Mouse (Mus musculus) left cerebral cortex, adult 9 months (tissue): Measurements from ENCODE around the gene Mrpl36.

ENCODE experiments used
- DNase-seq, 2 experiments: peaks; one replicate each; pipeline ENCODE4 v3.0.0; 2022; ENCODE audit warnings: low spot score in 2 of 2

Mrpl36 gene

DNA sequence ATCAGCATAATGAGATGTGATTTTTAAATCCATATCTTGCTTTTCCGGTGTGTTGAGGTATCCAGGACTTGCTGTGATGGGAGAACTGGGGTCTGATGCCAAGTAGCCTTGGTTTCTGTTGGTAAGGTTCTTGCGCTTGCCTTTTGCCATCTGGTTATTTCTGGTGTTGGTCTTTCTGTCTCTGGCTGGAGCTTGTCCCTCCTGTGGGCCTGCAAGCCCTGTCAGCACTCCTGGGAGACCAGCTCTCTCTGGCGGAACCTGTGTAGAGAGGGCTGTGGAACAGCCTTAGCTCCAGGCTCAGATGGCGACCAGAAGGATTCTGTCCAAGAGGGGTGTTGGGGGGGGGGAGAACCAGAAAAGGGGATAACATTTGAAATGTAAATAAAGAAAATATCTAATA, 18.4 kb downstream of the Mrpl36 start:
- DNase-seq: no peak

DNA sequence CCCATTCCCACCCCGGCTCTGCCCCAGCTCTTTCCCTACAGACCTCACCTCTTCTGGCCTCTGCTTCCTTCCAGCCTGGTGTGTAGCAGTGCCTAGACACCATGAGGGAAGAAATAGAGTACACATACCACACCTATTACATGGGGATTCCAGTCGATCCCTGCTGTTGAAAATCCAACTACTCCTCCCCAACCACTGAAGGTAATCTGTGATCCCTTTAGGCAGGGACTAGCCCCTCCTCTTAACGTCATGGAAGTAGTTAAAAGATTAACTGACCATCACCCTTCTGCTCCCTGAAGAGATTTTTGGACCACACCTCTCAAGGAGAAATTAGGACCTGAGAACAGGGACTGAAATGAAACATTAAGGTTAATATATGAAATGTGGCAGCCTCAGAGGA, 18.9 kb downstream of the Mrpl36 start:
- no peak for DNase-seq

- no peak for DNase-seq
These were observed 19.8 kb downstream of the Mrpl36 start for GRCm38 (mm10) chr13:73347922-73348650.

- no peak for DNase-seq
These were observed 22.4 kb downstream of the Mrpl36 start for GRCm38 (mm10) chr13:73350741-73351140.

- DNase-seq: no peak
These were observed 23.6 kb downstream of the Mrpl36 start for GRCm38 (mm10) chr13:73351910-73352309.

DNA sequence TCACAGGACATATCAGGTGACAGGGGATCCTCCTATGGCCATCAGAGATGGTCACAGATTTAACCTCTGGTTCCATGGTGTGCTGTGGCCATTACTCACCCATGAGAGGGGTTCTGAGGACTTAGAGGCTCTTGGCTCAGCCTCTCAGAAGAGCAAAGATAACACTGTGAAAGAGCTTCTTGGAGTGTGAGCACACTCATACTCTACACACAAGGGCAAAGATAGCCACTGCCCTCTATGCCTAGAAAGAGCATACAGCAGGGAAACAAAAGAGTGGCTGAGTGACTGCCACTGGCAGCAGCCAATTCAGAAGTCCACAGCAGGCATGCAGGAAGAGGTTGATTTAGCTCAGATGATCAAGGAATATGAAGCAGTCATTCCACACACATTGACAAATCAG, 24.2 kb downstream of the Mrpl36 start:
- DNase-seq: no peak

DNA sequence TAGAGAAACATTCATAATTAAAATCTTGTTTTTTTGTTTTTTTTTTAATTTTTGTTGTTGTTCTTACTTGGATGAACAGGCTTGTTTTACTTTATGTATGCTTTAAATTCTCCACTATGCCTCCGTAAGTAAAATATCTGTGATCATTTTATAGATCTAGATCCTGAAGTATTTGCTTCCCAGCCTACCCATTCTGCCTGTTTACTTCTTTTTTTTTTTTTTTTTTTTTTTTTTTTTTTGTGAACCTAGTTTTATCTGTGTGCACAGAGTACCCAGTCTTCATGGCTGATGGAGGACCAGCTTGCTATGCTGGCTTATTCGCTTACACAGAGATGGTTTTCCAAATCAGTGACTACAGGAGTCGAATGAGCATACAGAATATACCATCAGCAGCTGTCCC, 28.8 kb downstream of the Mrpl36 start:
- no peak for DNase-seq

- DNase-seq: peak in 1 of 2 experiments; percentile 13
These were observed 45.1 kb downstream of the Mrpl36 start for GRCm38 (mm10) chr13:73373367-73373766.

GRCm38 (mm10) chr13:73374612-73375011, 46.3 kb downstream of the Mrpl36 start:
- DNase-seq: no peak

GRCm38 (mm10) chr13:73377637-73378036, 49.3 kb downstream of the Mrpl36 start:
- DNase-seq: no peak
